Mouse (Mus musculus) midbrain, embryonic 10.5 days (tissue): ENCODE data around the gene Crim1. TPM values are rescaled to one million over a fixed set of nuclear protein-coding genes. Genes with fewer than 3 reads are reported as not detected.

Experiments
- DNase-seq: peaks from one replicate; pipeline ENCODE4 v3.0.0-alpha.2; 2017; ENCODE audit warnings: low spot score
- H3K27ac ChIP-seq: fragments of 300-500 bp; sonication (generic); replicated peaks from 2 replicates; pipeline ENCODE4 v1.5.1; 2016; ENCODE audit warnings: mild to moderate bottlenecking
- H3K27me3 ChIP-seq: fragments of 300-500 bp; sonication (generic); 2 replicates; pipeline ENCODE4 v1.6.1; 2016; ENCODE audit warnings: low read depth, mild to moderate bottlenecking; ENCODE audit not compliant: poor library complexity, severe bottlenecking
- H3K36me3 ChIP-seq: fragments of 300-500 bp; sonication (generic); 2 replicates; pipeline ENCODE4 v1.6.1; 2016; ENCODE audit warnings: mild to moderate bottlenecking, moderate library complexity
- H3K4me1 ChIP-seq: fragments of 300-500 bp; sonication (generic); 2 replicates; pipeline ENCODE4 v1.6.1; 2016
- H3K4me3 ChIP-seq: fragments of 300-500 bp; sonication (generic); 2 replicates; pipeline ENCODE4 v1.5.1; 2016; ENCODE audit warnings: mild to moderate bottlenecking, moderate library complexity
- H3K9me3 ChIP-seq: fragments of 300-500 bp; sonication (generic); replicated peaks from 2 replicates; pipeline ENCODE4 v1.6.1; 2016; ENCODE audit warnings: mild to moderate bottlenecking
- WGBS: fragments of 180-500 bp; shearing (Covaris S2); methylation state at CpG from one replicate; pipeline ENCODE4 v1.1.7; 2016; 5-methylcytosine and 5-hydroxymethylcytosine counted together
- polyA plus RNA-seq: library from polyadenylated mRNA; unstranded; fragments of >200 nt; fragmentation: Nextera tagmentation; extraction: Ambion mirVana; gene quantifications from 2 replicates; pipeline ENCODE4 v1.2.1, GENCODE M21; 2016

Crim1 gene
- polyA plus RNA-seq, 1 experiment from 2014 or later, result 2.8 TPM

- Histone ChIP-seq H3K36me3 (peaks cover 19% of the 10 kb centered on the region; the same call in 1 of the 2 replicates), H3K4me1 (no peaks in the 10 kb centered on the region), H3K27ac (no peak overlapping the region), H3K27me3 (no peaks in the 10 kb centered on the region), H3K9me3 (no peaks in the 10 kb centered on the region), H3K4me3 (no peak overlapping the region)
- 88% methylated on average over 9 of the region's 9 CpGs for WGBS
- no peak for DNase-seq
These were observed 187.6 kb downstream of the Crim1 start for GRCm38 (mm10) chr17:78387665-78388064.

DNA sequence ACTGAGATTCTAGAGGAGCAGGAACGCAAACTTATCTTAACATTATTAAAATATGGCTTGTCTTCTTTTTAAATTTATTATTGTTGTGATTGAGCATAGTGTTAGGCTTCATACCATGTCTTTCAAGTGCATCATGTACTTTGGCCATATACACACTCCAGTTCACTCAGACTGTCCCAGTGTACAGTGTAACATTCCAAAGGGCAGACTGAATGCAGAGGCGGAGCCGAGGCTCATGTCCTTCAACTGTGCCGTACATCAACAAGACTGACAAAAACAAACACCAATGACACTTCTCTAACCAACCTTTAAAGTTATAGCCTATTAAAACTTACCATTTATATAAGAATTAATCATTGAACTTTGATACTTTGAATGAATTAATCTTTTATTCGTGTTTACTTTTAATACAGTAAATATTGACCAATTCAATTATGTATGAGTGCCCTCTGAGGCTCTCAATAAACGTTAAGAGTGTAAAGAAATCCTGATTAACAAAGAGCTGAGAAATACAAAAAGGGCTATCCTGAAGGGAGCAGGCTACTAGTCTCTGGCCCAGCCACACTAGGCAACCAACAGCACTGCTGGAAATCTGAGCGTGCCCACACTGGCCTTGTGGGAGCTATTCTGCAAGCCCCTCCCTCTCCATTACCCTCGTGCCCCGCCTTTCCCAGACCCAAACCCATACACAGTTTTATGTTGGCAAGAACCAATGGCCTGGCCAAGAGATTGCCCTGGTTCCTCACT lies 188.2 kb downstream of the Crim1 start:
- Histone ChIP-seq H3K27me3 (no peaks in the 10 kb centered on the region), H3K36me3 (peaks cover 14% of the 10 kb centered on the region; the same call in 1 of the 2 replicates), H3K9me3 (no peaks in the 10 kb centered on the region), H3K4me3 (no peak overlapping the region), H3K4me1 (no peaks in the 10 kb centered on the region), H3K27ac (no peak overlapping the region)
- WGBS, result 90% methylated on average over 9 of the region's 9 CpGs
- DNase-seq, result no peak

GRCm38 (mm10) chr17:78389573-78389972 lies 189.5 kb downstream of the Crim1 start:
- Histone ChIP-seq H3K27me3 (no peaks in the 10 kb centered on the region), H3K4me1 (no peaks in the 10 kb centered on the region), H3K36me3 (peaks cover 9% of the 10 kb centered on the region; the same call in 1 of the 2 replicates), H3K4me3 (no peak overlapping the region), H3K9me3 (no peaks in the 10 kb centered on the region), H3K27ac (no peak overlapping the region)
- no peak for DNase-seq
- 91% methylated on average over 5 of the region's 5 CpGs for WGBS

GRCm38 (mm10) chr17:78392401-78393087 lies 192.5 kb downstream of the Crim1 start:
- no peak for DNase-seq
- Histone ChIP-seq H3K27me3 (no peaks in the 10 kb centered on the region), H3K27ac (no peak overlapping the region), H3K4me3 (no peak overlapping the region), H3K36me3 (peaks cover 24% of the 10 kb centered on the region), H3K9me3 (no peaks in the 10 kb centered on the region), H3K4me1 (no peaks in the 10 kb centered on the region)
- WGBS, result 85% methylated on average over 9 of the region's 9 CpGs

DNA sequence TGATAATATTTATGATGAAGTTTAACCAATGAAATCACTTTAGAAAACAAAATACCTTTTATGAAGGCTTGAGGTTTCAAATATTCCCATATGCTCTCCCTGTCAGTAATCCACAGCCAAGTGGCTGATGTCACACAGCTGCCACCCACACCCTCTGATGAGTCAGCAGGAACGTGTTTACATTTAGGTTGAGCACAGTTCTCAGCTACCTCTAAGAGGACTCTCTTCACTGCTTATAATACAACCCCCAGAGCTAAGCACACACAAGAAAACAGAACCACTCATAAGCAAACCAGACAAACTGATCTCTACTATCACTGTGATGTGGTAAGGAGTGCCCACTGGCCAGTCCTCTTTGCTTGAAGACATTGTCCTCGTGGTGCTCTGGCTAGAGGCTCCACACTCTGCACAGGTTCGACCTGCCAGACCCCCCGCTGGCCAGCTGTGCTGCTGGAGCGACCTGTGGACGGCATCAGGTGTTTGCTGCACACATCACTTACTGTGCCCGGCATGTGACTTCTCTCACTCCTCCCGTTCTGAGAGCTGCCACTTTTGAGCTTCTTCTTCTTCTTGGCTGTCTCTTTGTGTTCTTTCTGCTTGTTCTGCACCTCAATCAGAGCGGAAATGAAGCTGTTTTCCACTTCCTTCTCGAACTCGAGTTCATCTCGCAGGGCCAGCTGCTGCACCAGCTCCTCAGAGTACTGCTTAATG lies 200.2 kb downstream of the Crim1 start:
- Histone ChIP-seq H3K4me1 (peaks cover 8% of the 10 kb centered on the region), H3K27me3 (no peaks in the 10 kb centered on the region), H3K27ac (peak overlapping the region; percentile 52; the same call in 1 of the 2 replicates), H3K36me3 (peaks cover 64% of the 10 kb centered on the region), H3K9me3 (no peaks in the 10 kb centered on the region), H3K4me3 (no peak overlapping the region)
- no peak for DNase-seq
- 87% methylated on average over 12 of the region's 12 CpGs for WGBS

- WGBS, result 85% methylated on average over 6 of the region's 6 CpGs
These were observed 201.3 kb downstream of the Crim1 start for GRCm38 (mm10) chr17:78401311-78401710.

GRCm38 (mm10) chr17:78401713-78402112 lies 201.7 kb downstream of the Crim1 start:
- Histone ChIP-seq H3K4me1 (peaks cover 8% of the 10 kb centered on the region), H3K27ac (no peak overlapping the region), H3K9me3 (no peaks in the 10 kb centered on the region), H3K27me3 (no peaks in the 10 kb centered on the region), H3K36me3 (peaks cover 57% of the 10 kb centered on the region), H3K4me3 (no peak overlapping the region)
- DNase-seq, result no peak
- WGBS, result 54% methylated on average over 4 of the region's 4 CpGs

More at GRCm38 (mm10) chr17:78401311-78401710, 201.3 kb downstream of the Crim1 start:
- H3K36me3 ChIP-seq, result peaks cover 59% of the 10 kb centered on the region
- no peak overlapping the region for H3K4me3 ChIP-seq
- peaks cover 8% of the 10 kb centered on the region for H3K4me1 ChIP-seq
- no peaks in the 10 kb centered on the region for H3K27me3 ChIP-seq
- DNase-seq, result no peak
- no peak overlapping the region for H3K27ac ChIP-seq
- H3K9me3 ChIP-seq, result no peaks in the 10 kb centered on the region

DNA sequence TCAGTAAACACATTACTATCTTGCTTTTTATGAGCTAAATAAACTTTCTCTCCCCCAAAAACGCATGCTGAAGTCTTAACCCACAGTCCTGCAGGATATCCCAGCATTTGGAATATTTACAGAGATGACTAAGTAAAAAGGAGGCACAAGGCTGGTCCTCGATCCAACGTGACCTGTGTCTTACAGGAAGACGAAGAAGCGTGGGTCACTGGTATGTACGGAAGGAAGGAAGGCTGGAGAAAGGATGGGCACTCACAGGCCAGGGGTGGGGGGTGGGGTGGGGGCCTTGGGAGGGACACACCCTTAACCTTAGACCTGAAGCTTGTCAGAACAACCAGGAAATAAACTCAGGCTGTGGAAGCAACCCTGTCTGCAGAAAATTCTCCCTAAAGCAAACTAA lies 202.1 kb downstream of the Crim1 start:
- Histone ChIP-seq H3K9me3 (no peaks in the 10 kb centered on the region), H3K4me3 (no peak overlapping the region), H3K4me1 (peaks cover 8% of the 10 kb centered on the region), H3K36me3 (peaks cover 55% of the 10 kb centered on the region), H3K27me3 (no peaks in the 10 kb centered on the region), H3K27ac (no peak overlapping the region)
- WGBS, result 84% methylated on average over 6 of the region's 6 CpGs
- no peak for DNase-seq

DNA sequence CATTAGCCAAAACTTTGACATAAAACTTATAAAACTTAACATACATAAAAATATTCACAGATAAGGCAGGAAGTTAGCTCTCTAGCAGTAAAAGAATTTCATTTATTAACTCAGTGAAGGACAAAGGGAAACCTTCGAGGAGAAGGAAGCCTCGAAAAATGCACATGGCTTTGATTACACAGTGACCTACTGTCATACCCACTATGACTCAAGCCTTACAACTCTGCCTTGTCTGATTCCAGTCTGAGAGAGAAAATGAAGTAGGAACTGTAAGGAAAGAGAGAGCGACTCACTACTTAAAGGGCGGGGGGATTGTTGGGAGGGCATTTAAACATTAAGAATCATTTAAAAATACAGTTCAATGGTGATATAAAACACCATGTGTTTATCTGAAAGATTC lies 203.2 kb downstream of the Crim1 start:
- no peak for DNase-seq
- no peaks in the 10 kb centered on the region for H3K9me3 ChIP-seq
- H3K4me3 ChIP-seq, result no peak overlapping the region
- H3K27me3 ChIP-seq, result no peaks in the 10 kb centered on the region
- H3K4me1 ChIP-seq, result peaks cover 8% of the 10 kb centered on the region
- 90% methylated on average over 4 of the region's 4 CpGs for WGBS
- H3K36me3 ChIP-seq, result peaks cover 47% of the 10 kb centered on the region
- H3K27ac ChIP-seq, result no peak overlapping the region

GRCm38 (mm10) chr17:78403804-78404203 lies 203.8 kb downstream of the Crim1 start:
- Histone ChIP-seq H3K9me3 (no peaks in the 10 kb centered on the region), H3K27me3 (no peaks in the 10 kb centered on the region), H3K4me3 (no peak overlapping the region), H3K4me1 (peaks cover 12% of the 10 kb centered on the region), H3K36me3 (peaks cover 53% of the 10 kb centered on the region), H3K27ac (no peak overlapping the region)
- no peak for DNase-seq
- 92% methylated on average over 9 of the region's 9 CpGs for WGBS

GRCm38 (mm10) chr17:78405336-78405735 lies 205.3 kb downstream of the Crim1 start:
- Histone ChIP-seq H3K9me3 (no peaks in the 10 kb centered on the region), H3K27ac (no peak overlapping the region), H3K36me3 (peaks cover 48% of the 10 kb centered on the region), H3K4me1 (peaks cover 22% of the 10 kb centered on the region), H3K27me3 (no peaks in the 10 kb centered on the region), H3K4me3 (no peak overlapping the region)
- DNase-seq, result no peak
- WGBS, result 90% methylated on average over 3 of the region's 3 CpGs

DNA sequence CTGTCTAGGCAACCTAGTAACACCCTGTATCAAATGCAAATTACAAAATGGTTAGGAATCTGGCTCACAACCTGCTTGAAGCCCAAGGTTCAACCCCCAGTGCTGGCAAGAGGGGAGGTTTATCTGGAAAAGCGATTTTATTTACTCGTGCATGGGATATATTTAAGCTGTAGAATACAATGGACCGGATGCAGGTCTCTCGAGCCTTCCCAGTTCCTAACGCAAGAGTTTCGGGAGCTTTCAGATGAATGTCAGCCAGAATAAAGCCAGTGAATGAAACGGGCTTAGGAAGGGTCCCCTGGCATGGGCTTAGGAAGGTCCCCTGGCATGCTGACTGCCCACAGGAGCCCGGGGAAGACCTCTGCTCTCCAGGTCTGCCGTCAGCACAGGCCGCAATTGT lies 206.8 kb downstream of the Crim1 start:
- Histone ChIP-seq H3K27ac (no peak overlapping the region), H3K36me3 (peaks cover 39% of the 10 kb centered on the region), H3K4me3 (no peak overlapping the region), H3K9me3 (no peaks in the 10 kb centered on the region), H3K27me3 (no peaks in the 10 kb centered on the region), H3K4me1 (peaks cover 24% of the 10 kb centered on the region)
- 90% methylated on average over 10 of the region's 10 CpGs for WGBS
- DNase-seq, result no peak

- Histone ChIP-seq H3K36me3 (peaks cover 35% of the 10 kb centered on the region), H3K27me3 (no peaks in the 10 kb centered on the region), H3K4me1 (peaks cover 23% of the 10 kb centered on the region), H3K27ac (no peak overlapping the region), H3K4me3 (no peak overlapping the region), H3K9me3 (no peaks in the 10 kb centered on the region)
- no peak for DNase-seq
- 81% methylated on average over 4 of the region's 4 CpGs for WGBS
These were observed 207.5 kb downstream of the Crim1 start for GRCm38 (mm10) chr17:78407581-78407980.
